Mouse (Mus musculus) liver, embryonic 14.5 days (tissue): ENCODE data around the gene Sigmar1. TPM values are rescaled to one million over a fixed set of nuclear protein-coding genes. Genes with fewer than 3 reads are reported as not detected.

ENCODE experiments used
- polyA plus RNA-seq, 2 experiments: library from polyadenylated mRNA; depleted of rRNA in 1 of 2; stranded (reverse) in 1 of 2; unstranded in 1 of 2; fragments of >200 nt; fragmentation: Nextera tagmentation in 1 of 2; extraction: Ambion mirVana in 1 of 2; gene quantifications; 2 replicates each; pipeline versions ENCODE4 v1.2.1 to v1.2.3; 2012 to 2014

Sigmar1 gene
- polyA plus RNA-seq, 2 experiments = 24.4 to 36.0 TPM

Other genes with a start within 250 kb of the Sigmar1 start
- not detected in 2 replicates for gene 1110017D15Rik, start 238.8 kb downstream of the Sigmar1 start, polyA plus RNA-seq (2012; rRNA removed)
- not detected in 2 replicates for gene 1110017D15Rik, start 238.8 kb downstream of the Sigmar1 start, polyA plus RNA-seq (2014; fragmentation: Nextera tagmentation; extraction: Ambion mirVana)
- 1.8 TPM in 2 replicates for gene Fam219a, start 186.6 kb downstream of the Sigmar1 start, polyA plus RNA-seq (2012; rRNA removed)
- gene Fam219a, start 186.6 kb downstream of the Sigmar1 start, polyA plus RNA-seq (2014; fragmentation: Nextera tagmentation; extraction: Ambion mirVana) = 0.38 and 0.58 TPM in 2 replicates
- 1.3 and 1.9 TPM in 2 replicates for gene Dnaic1, start 186.4 kb downstream of the Sigmar1 start, polyA plus RNA-seq (2012; rRNA removed)
- gene Dnaic1, start 186.4 kb downstream of the Sigmar1 start, polyA plus RNA-seq (2014; fragmentation: Nextera tagmentation; extraction: Ambion mirVana) = 2.1 and 2.6 TPM in 2 replicates
- 1.2 and 1.5 TPM in 2 replicates for gene Enho, start 115.8 kb downstream of the Sigmar1 start, polyA plus RNA-seq (2012; rRNA removed)
- gene Enho, start 115.8 kb downstream of the Sigmar1 start, polyA plus RNA-seq (2014; fragmentation: Nextera tagmentation; extraction: Ambion mirVana) = 1.7 and 1.8 TPM in 2 replicates
- 0.75 and 0.88 TPM in 2 replicates for gene Cntfr, start 59.1 kb downstream of the Sigmar1 start, polyA plus RNA-seq (2012; rRNA removed)
- 0.17 and 0.32 TPM in 2 replicates for gene Cntfr, start 59.1 kb downstream of the Sigmar1 start, polyA plus RNA-seq (2014; fragmentation: Nextera tagmentation; extraction: Ambion mirVana)
- gene Il11ra1, start 56.2 kb downstream of the Sigmar1 start, polyA plus RNA-seq (2012; rRNA removed) = 11.2 and 13.9 TPM in 2 replicates
- gene Il11ra1, start 56.2 kb downstream of the Sigmar1 start, polyA plus RNA-seq (2014; fragmentation: Nextera tagmentation; extraction: Ambion mirVana) = 23.8 and 27.1 TPM in 2 replicates
- 24.0 and 25.0 TPM in 2 replicates for gene Rpp25l, start 42.6 kb downstream of the Sigmar1 start, polyA plus RNA-seq (2012; rRNA removed)
- gene Rpp25l, start 42.6 kb downstream of the Sigmar1 start, polyA plus RNA-seq (2014; fragmentation: Nextera tagmentation; extraction: Ambion mirVana) = 31.4 and 38.2 TPM in 2 replicates
- gene Dctn3, start 33.0 kb downstream of the Sigmar1 start, polyA plus RNA-seq (2012; rRNA removed) = 28.7 and 39.8 TPM in 2 replicates
- gene Dctn3, start 33.0 kb downstream of the Sigmar1 start, polyA plus RNA-seq (2014; fragmentation: Nextera tagmentation; extraction: Ambion mirVana) = 63.9 and 68.6 TPM in 2 replicates
- gene Arid3c, start 25.0 kb downstream of the Sigmar1 start, polyA plus RNA-seq (2012; rRNA removed) = not detected in 2 replicates
- not detected in 2 replicates for gene Arid3c, start 25.0 kb downstream of the Sigmar1 start, polyA plus RNA-seq (2014; fragmentation: Nextera tagmentation; extraction: Ambion mirVana)
- gene Galt, start 929 bp downstream of the Sigmar1 start, polyA plus RNA-seq (2012; rRNA removed) = 24.2 and 29.5 TPM in 2 replicates
- 19.2 and 22.1 TPM in 2 replicates for gene Galt, start 929 bp downstream of the Sigmar1 start, polyA plus RNA-seq (2014; fragmentation: Nextera tagmentation; extraction: Ambion mirVana)
- 9.5 and 10.8 TPM in 2 replicates for gene Ccl27a, start 18.1 kb upstream of the Sigmar1 start, polyA plus RNA-seq (2012; rRNA removed)
- gene Ccl27a, start 18.1 kb upstream of the Sigmar1 start, polyA plus RNA-seq (2014; fragmentation: Nextera tagmentation; extraction: Ambion mirVana) = 7.8 and 8.2 TPM in 2 replicates
- not detected in 2 replicates for gene Gm21541, start 147.5 kb upstream of the Sigmar1 start, polyA plus RNA-seq (2012; rRNA removed)
- not detected in 2 replicates for gene Gm21541, start 147.5 kb upstream of the Sigmar1 start, polyA plus RNA-seq (2014; fragmentation: Nextera tagmentation; extraction: Ambion mirVana)
- 0.12 and 0.61 TPM in 2 replicates for gene Gm20878, start 185.4 kb upstream of the Sigmar1 start, polyA plus RNA-seq (2012; rRNA removed)
- 0.24 and 0.52 TPM in 2 replicates for gene Gm20878, start 185.4 kb upstream of the Sigmar1 start, polyA plus RNA-seq (2014; fragmentation: Nextera tagmentation; extraction: Ambion mirVana)
- 0.01 TPM in 1 of 2 replicates, not detected in the other for gene Fam205a4, start 209.9 kb upstream of the Sigmar1 start, polyA plus RNA-seq (2012; rRNA removed)
- gene Fam205a4, start 209.9 kb upstream of the Sigmar1 start, polyA plus RNA-seq (2014; fragmentation: Nextera tagmentation; extraction: Ambion mirVana) = 0.04 TPM in 1 of 2 replicates, not detected in the other